ENCODE assay signal across 26 mouse cellular contexts in genomic region chr14:88084854-88085253, GRCm38 (mm10).
A peak's percentile ranks its signal among the peaks of the same experiment; 100 is the strongest.
DNase-seq lines count a peak whose midpoint lies in the region; ATAC-seq lines count a peak whose summit lies in the region.
"Had no signal": no experiment of that assay in that cellular context is flagged by ENCODE, and none has a peak within 500 bp of the region (broad histone marks: within the 10 kb centered on the region; RNA-seq: fewer than 3 reads in every experiment).

No protein-coding gene starts in this region.

- H3K4me2 ChIP-seq in lung, embryonic 16.5 days (ENCODE audit: low read depth, low read length) = no peak overlapping the region
- H3K4me2 ChIP-seq: embryonic facial prominence, embryonic 12.5 days; forebrain, embryonic 13.5 days; heart, embryonic 15.5 days; hindbrain, embryonic 14.5 days; neural tube, embryonic 13.5 days had no signal

- no peaks in the 10 kb centered on the region for H3K9me3 ChIP-seq in lung, embryonic 16.5 days (ENCODE audit: control insufficient read depth, low read length)
- H3K9me3 ChIP-seq: embryonic facial prominence, embryonic 12.5 days; forebrain, embryonic 13.5 days; heart, embryonic 15.5 days; limb, embryonic 10.5 days; neural tube, embryonic 13.5 days had no signal

- no peaks in the 10 kb centered on the region for H3K27me3 ChIP-seq in lung, embryonic 16.5 days (ENCODE audit: control insufficient read depth, insufficient read depth, low read depth, low read length)
- H3K27me3 ChIP-seq: CH12.LX; embryonic facial prominence, embryonic 12.5 days; forebrain, embryonic 13.5 days; heart, embryonic 15.5 days; neural tube, embryonic 13.5 days had no signal

- peak; percentile 1 to 5 for DNase-seq in kidney, adult 8-10 months
- no peak for DNase-seq in kidney, adult 18-20 months
- no peak for DNase-seq in lung, adult 18-20 months
- peak; percentile 28 for DNase-seq in lung, postnatal 10 days
- no peak for DNase-seq in heart, postnatal 25 days (ENCODE audit: low spot score)
- no peak for DNase-seq in layer of hippocampus, adult 11-12 months (ENCODE audit: low spot score)
- DNase-seq: adrenal gland, adult 2 months; B cell, adult 2 months; cerebellum, adult 18-20 months; cerebellum, postnatal 14 days; gastrocnemius, adult 2 months; heart, postnatal 4 days; liver had no signal

- H3K4me1 ChIP-seq in lung, embryonic 16.5 days (replicated peaks; ENCODE audit: control insufficient read depth, insufficient read depth, low read length) = 0 out of 2 replicates have a peak, but pooled peaks cover 3% of the 10 kb centered on the region
- H3K4me1 ChIP-seq: embryonic facial prominence, embryonic 12.5 days; forebrain, embryonic 13.5 days; heart, embryonic 15.5 days; limb, embryonic 10.5 days; neural tube, embryonic 13.5 days had no signal

- no peak overlapping the region for H3K4me3 ChIP-seq in lung, embryonic 16.5 days (ENCODE audit: low read length)
- H3K4me3 ChIP-seq: embryonic facial prominence, embryonic 12.5 days; erythroblast, embryonic 14.5 days; forebrain, embryonic 13.5 days; gastrocnemius, adult 2 months; heart, embryonic 15.5 days; limb, embryonic 10.5 days; myocyte; neural tube, embryonic 13.5 days had no signal

- peak; percentile 82 for ATAC-seq in lung, embryonic 16.5 days (ENCODE audit: low read depth)
- ATAC-seq: forebrain, embryonic 13.5 days; inflammation-experienced regulatory T-cells, adult 6 months; midbrain, embryonic 16.5 days had no signal

- intact Hi-C loops in heart, postnatal 25 days (cut with DNase I) = no loop called here

- H3K9ac ChIP-seq in lung, embryonic 16.5 days (ENCODE audit: low read length) = no peak overlapping the region
- H3K9ac ChIP-seq: embryonic facial prominence, embryonic 12.5 days; forebrain, embryonic 13.5 days; heart, embryonic 15.5 days; hindbrain, embryonic 14.5 days; neural tube, embryonic 13.5 days had no signal

- no peaks in the 10 kb centered on the region for H3K36me3 ChIP-seq in lung, embryonic 16.5 days (ENCODE audit: control insufficient read depth, insufficient read depth, low read length)
- H3K36me3 ChIP-seq: embryonic facial prominence, embryonic 12.5 days; G1E; heart, embryonic 15.5 days; limb, embryonic 10.5 days; neural tube, embryonic 13.5 days had no signal

- peak overlapping the region; percentile 43 for H3K27ac ChIP-seq in lung, embryonic 16.5 days (ENCODE audit: low read length)
- H3K27ac ChIP-seq: embryonic facial prominence, embryonic 12.5 days; forebrain, embryonic 13.5 days; gastrocnemius, adult 2 months; heart, embryonic 15.5 days; hindbrain, embryonic 14.5 days; limb, embryonic 10.5 days; neural tube, embryonic 13.5 days had no signal

- WGBS in lung, embryonic 16.5 days = 57% methylated on average over 3 of the region's 3 CpGs

Comparison
In these comparisons a context has a peak if more than half of its experiments do, and no peak if none do; other contexts are left out.
1. DNase-seq: peak in kidney, adult 8-10 months (2 of 2) and lung, postnatal 10 days (single experiment); none in kidney, adult 18-20 months (single experiment), lung, adult 18-20 months (0 of 2), heart, postnatal 25 days (single experiment) and layer of hippocampus, adult 11-12 months (single experiment).